Mouse (Mus musculus) c-Kit-negative CD71-positive TER-119-positive erythroid progenitor cells, embryonic 14.5 days (primary cell): ENCODE data around the gene Epb41l2.

Source experiments
- DNase-seq: peaks from one replicate; pipeline ENCODE4 v3.0.0-alpha.2; 2013; ENCODE audit warnings: low read depth, low spot score

Gene Epb41l2

DNA sequence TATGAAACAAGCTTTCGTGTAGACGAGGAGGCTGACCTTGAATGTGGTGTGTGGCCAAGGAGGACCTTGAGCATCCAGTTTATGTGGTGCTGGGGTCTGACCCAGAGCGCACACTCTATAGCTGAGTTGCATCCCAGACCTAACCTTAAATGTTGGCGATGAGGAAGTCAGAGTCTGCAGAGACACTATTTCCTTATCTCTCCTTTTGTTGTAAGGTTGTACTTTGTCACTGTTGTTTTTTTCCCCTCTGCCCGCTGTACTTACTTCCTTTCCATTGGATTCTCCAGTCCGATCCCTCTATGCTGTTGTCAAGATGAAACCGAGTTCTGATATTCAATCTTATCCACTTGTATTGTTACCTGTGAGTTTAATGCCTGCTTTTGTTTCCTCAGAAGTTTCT lies 5.6 kb downstream of the Epb41l2 start:
- no peak for DNase-seq

DNA sequence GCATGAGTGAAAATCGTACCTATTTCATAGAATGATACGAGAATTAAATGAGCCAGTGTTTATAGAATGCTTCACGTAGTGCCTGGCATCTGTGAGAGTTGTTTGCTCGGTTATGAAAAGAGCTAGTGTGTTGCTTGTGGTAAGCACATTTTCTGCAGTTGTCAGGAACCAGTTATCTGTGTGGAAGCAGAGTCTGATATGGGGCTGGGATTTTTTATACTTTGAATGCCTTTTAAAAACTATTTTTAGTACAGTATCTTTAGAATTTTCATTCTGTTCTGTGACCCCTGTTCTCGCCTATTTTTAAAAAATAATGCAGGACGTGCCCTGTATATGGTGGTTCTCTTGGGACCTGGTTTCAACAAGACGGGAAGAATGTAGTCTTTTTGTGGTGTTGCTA lies 6.1 kb downstream of the Epb41l2 start:
- DNase-seq: no peak

DNA sequence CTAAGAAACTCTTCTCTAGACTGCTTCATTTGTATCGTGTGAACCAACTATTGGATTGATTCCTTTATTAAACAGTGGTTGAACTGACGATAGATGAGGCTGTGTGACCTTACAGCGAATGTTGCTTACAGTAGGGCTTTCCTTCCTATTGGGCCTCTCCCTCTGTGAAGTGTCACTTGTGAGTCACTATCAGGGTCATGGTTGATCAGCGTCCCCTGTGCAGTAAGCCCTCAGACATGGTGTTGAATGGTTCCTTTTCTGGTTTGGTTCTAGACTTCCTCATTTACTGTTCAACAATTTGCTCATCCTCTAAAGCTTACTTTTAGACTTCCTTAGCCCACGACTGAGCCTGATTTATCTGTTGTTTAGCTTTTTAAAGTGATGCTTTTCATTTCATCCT lies 7.1 kb downstream of the Epb41l2 start:
- DNase-seq: no peak

DNA sequence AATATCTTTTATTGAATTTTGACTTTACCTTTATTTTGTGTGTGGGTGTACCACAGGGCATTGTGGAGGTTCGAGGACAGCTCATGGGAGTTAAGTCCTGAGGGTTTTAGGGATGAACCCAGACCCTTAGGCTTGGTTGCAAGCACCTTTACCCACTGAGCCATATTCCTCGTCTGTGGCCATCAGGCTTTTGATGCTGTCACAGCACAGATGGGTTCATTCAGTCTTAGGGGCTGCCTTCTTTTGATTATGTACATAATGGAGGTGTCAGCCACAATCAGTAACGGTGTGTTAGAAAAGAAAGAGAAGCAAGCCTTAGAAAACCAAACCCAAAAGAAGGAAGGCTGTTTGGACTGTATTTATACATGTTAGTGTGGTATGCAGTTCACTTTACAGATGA lies 9.3 kb downstream of the Epb41l2 start:
- DNase-seq: no peak

DNA sequence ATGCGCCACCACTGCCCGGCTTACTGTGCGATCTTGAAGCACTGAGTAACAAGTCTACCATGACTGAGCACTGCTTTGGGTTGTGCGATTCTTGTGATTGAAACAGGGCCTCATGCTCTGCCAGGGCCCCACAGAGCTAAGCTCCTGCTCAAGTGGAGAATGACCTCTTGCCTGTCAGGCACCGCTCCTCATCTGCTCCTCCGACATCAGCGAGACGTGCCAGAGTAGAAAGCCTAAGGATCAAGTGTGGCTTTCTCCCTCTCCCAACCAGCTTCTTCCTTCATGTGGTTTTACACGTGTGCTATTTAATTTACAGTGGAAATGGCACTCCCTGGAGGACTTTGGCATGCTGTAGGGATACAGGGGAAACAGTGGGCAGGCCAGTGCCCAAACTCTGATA lies 10.1 kb downstream of the Epb41l2 start:
- no peak for DNase-seq

DNA sequence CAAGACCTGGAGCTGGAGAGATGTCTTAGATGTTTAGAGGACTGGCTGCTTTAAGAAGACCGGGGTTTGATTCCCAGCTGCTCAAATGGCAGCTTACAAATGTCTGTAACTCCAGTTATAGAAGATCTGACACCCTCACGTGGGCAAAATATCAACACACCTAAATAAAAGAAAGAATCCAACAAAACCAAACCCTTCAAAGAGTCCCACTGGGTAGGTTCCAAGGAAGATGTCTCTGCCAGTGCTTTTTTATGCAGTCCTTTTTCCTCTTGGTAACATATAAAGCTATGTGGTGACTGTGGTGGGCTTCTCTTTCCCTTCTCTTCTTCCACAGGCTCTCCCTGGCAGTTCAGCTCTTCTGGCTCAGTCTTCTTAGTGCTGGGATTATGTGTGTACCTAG lies 11.7 kb downstream of the Epb41l2 start:
- DNase-seq: no peak

DNA sequence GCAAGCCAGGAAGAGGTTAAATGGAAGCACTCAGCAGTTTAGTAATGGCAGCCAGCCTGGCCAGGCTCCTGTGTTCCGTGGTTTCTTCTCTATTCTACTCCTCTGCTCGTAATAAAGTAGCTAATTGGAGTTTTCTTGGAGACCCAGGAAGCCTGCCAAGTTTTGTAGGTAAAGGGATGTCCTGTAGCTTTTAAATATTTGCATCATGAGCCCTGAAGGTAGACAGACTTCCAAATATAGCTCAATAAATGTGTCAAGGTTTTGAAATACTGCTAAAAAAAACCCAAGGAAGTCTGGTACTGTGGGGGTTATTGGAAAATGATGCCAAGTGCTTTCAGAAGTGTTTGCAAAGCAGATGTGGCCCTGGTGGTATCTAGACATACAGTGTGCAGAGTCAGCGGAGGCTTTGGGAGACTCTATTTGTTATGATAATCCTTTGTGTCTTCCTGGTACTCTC lies 12.3 kb downstream of the Epb41l2 start:
- DNase-seq: no peak

DNA sequence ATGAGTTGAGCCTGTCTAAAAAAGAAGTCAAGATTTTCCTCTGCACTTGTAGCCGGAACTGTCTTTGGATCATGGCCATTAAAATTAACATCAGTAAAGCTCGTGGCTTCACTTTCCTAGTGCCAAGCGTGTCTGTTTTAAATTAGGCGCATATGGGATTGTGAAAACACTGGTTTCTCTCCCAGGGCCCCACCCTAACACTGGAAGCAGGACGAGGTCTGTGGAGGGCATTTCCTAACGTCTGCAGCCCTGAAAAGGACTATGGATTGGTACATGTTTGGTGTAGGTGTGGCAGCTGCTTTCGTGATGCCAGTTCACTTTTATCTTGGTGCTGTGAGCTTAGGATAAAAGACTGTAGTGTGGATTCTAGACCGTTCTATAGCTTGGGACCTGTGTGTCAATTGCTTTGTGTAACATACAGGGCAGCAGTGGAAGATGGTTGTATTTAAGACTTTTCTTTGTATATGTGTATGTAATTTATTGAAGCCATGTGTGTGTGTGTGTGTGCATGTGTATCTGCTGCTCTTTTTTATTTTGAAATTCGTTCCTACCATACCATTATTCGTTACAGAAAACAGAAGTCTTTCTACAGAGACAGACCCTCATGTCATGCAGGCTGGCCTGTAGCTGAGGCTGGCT lies 13.0 kb downstream of the Epb41l2 start:
- DNase-seq: no peak

DNA sequence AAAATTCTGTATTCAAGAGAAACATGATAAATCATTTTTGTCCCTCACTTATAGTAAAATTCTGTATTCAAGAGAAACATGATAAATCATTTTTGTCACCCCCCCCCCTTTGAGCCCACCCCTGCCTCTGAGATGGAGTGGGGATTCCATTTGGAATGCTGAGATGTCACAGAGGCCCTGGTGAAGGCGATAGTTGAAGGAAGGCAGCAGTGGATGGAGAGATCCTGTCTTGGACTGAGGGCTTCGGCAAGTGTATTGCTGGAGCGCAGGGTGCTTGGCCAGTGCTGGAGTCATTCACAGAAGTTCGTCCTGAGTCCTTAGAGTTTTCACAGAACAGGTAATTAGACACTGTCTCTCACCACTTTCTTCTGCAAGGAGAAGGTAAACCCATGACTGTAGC lies 15.4 kb downstream of the Epb41l2 start:
- DNase-seq: no peak

DNA sequence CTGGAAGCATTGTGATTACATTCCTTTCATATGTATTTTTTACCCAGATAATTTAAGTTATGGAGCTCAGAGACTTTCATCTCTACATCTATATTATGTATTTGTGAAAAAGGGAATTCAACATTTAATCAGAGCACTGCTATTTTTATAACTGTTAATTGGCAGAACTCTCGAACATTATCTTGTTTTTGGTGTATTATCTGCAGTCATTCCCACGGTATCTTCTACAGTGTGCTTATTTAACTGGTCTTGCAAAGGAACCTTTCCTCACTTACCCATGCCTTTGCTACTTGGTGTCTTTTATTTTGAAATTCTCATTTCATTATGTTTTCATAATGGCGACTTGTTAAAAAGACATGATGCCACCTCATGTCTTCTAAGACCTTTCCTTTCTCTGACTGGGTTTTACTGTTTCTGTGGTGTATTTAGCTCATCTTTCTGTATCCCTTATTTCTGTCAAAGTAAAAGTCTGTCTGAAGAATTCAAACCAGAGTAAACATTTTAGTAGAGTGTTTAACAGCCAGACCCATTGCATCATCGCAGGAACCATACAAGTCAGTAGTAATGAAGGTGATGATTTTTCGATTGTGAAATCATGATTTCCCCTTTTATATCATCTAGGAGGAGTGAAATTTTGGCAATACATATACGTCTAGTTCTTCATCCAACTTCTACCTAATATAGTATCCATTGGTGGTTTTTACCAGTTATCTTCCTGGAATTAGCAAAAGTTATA lies 21.3 kb downstream of the Epb41l2 start:
- DNase-seq: no peak

DNA sequence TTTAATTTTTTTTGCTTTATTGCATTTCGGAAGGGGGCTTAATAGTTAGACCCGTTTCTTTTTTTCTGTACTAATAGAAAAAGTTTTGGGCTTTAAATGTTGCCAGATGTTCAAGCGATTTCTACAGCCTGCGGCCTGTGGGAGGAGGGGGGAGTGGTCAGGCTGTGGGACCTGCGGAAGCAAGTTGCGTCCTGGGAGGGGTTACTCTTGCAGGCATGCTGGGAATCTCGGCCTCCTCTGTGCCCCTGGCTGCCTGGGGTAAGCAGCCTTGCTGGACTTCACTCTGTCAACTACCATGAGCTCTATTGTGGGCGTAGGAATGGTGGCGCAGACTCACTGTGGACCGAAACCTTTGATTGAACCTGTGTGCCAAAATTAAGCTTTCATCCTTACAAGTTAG lies 22.4 kb downstream of the Epb41l2 start:
- no peak for DNase-seq

DNA sequence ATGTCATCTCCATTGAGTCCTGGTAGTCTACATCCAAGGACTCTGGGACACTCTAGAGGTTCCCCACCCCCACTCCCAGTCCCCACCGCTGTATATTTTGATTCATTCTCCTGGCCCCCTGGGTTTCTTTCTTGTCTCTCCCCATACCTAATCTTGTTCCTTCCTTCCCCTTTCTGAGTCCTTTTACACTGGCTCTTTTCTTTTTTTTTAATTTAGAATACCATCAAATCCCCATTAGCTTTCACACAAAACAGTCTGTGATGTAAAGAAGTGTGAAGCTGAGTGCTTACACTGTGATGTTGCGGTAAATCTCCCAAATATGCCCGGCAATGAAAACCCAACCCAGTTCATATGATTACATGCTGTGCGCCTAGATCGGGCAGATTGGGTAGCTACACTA lies 23.6 kb downstream of the Epb41l2 start:
- no peak for DNase-seq

DNA sequence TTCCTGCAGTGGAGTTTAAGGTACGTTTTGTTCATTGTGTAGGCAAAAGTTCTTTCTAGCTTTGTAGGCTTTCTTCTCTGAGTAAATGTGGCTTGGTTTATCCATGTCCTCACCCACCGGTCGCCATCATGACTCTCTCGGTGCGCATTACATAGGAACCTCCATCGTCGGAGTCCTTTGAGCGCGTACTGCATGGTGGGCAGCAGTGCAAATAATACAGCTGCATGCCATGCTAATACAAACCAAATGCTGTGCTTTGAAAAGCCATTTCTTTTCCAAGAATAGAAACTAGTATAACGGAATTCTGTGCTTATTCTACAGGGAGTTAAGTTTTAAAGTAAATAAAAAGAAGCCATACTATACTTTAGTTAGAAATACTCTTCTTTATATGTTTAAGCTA lies 24.8 kb downstream of the Epb41l2 start:
- no peak for DNase-seq

DNA sequence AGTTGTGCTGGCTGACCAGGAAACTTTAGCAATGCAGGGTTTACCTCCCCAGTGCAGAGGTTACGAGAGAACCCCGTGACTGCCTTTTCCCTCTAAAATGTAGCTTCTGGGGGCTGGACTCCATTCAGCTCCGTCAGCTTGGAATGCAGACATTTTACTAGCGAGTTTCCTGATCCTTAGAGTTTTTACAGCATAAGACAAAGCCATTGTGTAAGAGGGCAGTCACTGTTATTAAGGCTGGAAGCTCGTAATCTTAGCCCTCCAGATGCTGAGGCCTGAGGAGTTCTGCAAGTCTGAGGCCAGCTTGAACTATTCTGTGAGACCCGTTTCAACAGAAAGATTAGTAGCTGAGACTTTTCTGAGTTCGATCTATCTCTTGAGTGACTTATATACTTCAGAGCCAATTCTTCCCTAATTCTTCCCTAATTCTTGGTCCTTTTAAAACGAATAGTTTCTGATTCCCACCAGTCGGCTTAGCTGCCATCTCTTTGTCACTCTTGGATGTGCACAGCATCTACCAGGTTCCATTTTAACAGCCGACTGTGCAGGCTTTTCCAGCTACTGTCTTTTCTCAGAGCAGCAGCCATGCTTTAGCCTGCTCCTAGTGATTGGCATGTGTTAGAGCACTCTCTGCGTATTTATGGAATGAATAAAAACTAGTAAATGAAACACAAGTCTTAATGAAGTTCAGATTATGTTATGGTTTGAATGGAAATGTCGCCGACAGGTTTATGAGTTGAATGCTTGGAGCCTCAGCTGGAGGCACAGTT lies 26.4 kb downstream of the Epb41l2 start:
- DNase-seq: no peak

DNA sequence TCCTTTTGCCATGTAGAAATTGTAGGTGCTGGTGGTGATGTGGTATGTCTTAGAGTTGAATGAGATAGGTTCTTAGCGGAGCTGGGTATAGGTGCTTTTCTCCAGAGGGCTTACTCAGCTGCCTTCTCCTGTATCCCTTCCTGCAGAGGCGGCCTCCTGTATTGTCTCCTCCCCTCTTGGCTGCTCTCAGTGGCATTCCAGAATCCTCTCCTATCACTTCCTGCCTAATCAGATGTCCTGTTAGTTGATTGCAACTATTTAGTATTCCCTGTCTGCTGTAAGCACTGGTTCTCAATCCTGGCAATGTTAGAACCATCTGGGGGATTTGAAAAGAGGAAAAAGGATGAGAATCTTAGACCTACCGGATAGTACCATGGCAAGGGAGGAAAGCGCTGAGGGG lies 27.3 kb downstream of the Epb41l2 start:
- DNase-seq: no peak

DNA sequence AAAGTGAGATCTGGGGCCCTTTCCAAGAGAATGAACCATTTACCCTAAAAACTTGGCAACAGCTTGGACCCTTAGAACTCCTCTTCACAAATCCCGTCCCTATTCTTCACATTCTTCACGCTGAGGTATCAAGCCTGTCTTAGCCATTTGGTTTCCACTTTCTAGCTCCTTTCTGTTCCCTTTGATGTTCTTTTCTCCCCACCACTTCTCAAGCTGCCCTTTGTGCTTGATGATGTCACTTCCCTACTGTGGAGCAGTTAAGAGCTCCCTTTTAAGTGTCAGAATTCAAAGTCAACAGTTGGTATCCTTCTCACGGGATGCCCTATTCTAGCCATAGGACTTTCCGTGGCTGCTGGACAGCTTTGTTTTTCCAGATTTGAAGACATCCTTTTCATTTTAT lies 27.7 kb downstream of the Epb41l2 start:
- DNase-seq: no peak

DNA sequence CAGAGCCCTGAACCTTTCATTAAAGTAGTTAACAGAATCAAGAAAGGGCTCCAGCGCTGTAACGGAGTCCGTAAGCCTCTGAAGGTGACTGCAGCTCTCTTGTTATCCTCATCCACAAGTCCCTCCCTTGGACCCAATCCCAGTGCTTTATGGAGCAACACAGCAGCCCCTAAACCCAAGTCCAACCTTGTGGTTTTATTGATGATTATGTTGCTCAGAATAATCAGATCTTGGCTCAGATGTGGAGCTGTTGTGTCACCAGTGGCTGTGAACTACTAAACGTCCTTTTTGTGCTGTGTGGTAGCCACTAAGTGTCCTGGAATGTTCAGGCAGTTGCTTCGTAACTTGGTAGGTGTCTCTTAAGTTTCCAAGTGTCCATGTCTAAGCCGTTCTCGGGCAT lies 33.2 kb downstream of the Epb41l2 start:
- no peak for DNase-seq

DNA sequence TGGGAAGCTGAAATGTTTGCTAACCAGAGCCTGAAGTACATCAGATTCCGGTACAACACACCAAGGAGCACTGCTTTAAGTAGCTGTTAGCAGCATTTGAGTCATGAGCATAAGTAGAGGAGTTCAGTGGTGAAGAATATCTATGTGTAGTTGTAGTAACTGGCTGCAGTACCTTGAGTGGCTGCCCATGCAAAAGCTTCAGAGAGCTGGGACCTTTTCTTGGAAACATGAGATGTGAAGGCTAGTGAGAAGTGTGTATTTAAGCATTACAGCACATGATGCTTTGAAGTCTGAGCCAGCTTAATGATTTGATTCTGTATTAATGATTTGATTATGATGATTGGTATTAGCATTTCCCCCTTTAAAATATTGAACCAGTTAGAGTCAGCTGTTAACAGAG lies 34.1 kb downstream of the Epb41l2 start:
- no peak for DNase-seq

DNA sequence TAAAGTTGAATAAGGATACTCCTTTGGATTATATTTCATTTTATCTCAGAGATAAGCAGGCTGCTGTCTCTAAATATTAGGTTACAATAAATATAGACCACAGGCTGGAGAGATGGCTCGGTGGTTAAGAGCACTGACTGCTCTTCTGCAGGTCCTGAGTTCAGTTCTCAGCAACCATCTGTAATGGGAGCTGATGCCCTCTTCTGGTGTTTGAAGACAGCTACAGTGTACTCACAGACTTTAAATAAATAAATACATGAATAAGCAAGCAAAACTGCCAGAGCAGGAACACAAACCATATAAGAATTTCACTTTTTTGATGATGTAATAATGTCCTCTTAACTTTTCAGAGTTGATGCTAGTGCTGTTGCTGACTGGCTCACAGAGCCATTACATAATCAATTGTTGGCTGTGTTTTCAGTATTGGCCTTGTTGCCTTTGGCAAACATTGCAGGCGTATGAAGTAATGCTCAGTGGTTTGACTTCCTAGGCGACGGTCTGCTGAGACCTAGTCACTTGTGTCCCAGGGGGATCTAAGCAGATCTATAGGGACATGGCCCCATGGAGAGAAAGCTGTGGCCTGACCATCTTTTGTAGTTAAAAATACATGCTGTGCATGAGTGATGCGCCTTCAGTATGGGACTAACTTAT lies 35.8 kb downstream of the Epb41l2 start:
- no peak for DNase-seq

DNA sequence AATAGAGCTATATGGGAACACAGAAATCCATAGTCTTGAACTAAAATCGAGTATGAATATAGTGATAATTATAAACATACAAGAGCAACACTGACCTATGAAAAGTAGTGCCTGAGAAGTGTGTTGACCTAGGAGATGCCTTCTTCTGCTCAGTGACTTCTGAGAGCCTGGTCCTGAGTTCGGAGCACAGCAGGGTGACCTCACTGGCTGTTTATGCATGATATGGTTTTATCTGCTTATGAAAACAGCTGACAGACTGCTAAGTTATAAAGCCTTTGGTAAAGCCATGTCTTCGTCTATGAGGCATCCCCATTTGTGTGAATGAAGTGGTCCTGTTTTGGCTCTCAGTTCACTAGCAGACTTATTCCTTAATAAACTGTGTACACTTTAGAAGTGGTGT lies 37.3 kb downstream of the Epb41l2 start:
- DNase-seq: no peak

DNA sequence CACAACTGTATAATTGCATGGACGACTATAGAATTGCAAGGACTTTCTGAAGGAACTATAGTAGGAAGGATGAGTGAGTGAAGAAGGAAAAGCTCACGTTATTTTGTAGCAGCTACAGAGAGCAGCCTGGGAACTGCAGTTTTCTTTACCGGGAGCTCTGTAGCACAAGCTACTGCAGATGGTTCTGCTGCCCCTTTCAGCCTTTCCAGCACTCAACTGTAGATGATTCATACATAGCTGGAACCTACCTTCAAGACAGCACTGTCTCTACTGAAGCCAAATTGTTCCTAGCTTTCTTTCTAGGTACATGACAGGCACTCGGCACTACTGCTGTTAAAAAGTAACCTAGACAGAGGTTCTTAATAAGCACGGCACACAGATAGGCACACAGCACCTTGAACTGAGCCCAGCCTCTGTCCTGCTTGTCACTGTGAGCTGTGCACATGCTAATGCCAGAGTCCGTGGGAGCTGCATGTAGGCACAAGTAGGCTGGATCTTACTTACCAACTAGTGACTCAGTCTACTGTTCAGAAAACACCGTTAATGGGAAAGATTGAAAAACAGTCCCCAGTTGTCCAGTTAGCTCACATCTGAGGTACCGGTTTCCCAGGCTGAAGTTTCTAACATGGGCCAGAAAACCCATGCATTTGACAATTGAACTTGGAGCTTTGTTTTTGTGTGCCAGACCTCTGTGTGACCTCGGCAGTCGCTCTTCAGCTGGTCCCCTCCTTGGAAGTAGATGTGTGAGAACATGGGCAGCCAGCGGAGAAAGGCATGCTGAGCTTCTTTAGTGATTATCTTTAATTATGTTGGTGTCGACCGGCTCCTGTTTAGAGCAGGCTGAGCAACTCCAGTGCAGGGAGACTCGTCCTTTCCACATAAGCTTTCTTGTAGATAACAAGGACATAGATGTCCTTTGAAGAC lies 38.4 kb downstream of the Epb41l2 start:
- no peak for DNase-seq
